Mouse (Mus musculus): ENCODE measurements at regions not wholly inside any gene's neighbourhood (a gene's known extent, or its start where the extent isn't known, plus 50 kb on each side); places are given as distances from the start of the nearest gene placed in this dataset.

DNA sequence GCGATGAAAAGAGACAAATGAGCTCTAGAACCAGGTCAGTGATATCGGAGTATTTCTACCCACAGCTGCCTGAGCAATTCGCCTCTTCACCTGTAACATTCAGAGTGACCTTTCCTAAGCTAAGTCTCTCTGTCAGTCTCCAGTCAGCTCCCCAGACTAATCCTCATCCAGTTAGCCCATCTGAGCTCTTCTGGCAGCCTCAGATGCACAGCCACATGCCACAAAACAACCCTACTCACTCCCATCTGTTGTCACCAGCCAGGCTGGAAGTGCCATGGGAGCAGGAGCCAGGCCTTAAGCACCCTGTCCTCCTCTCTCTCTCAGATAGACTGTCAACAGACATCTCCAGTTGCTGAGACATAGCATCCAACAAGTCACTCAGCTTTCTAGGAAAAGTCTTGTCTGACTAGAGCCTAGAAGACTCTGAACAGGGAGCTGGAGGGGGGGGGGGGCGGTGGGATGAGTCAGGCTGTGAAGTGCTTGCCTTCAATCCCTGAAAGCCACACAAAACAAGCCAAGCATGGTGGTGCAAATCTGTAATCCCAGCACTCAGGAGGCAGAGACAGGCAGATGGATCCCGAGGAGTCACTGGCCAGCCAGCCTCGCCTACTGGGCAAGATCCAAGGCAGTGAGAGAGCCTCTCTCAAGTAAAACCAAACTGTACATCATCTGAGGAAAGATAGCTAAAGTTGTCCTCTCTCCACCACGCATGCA, 225.6 kb downstream of the Mycn start:
- DNase-seq (ENCODE audit: low spot score) (peak; percentile 45), ATAC-seq (peak; percentile 75)
- WGBS, result 58% methylated on average over 7 of the region's 7 CpGs
- Histone ChIP-seq H3K36me3 (ENCODE audit: insufficient read depth, low read length) (no peaks in the 10 kb centered on the region), H3K27ac (0 out of 2 replicates have a peak overlapping the region, but pooled peaks have one; percentile 34), H3K9ac (replicated peaks; ENCODE audit: low read length) (no peak overlapping the region), H3K4me3 (ENCODE audit: low read length) (no peak overlapping the region), H3K9me3 (ENCODE audit: low read length) (no peaks in the 10 kb centered on the region), H3K4me1 (ENCODE audit: insufficient read depth, low read length) (peaks cover 6% of the 10 kb centered on the region), H3K4me2 (ENCODE audit: low read depth, low read length) (no peak overlapping the region), H3K27me3 (ENCODE audit: insufficient read depth, low read length) (no peaks in the 10 kb centered on the region)
- no peak for TF ChIP-seq CTCF (IDR thresholded peaks at IDR 0.05; ENCODE audit: low read depth)

GRCm38 (mm10) chr12:12715528-12715927, 226.2 kb downstream of the Mycn start:
- no peak overlapping the region for H3K4me3 ChIP-seq (ENCODE audit: low read length)
- ATAC-seq (no peak), DNase-seq (ENCODE audit: low spot score) (no peak)
- H3K4me1 ChIP-seq (ENCODE audit: insufficient read depth, low read length), result peaks cover 6% of the 10 kb centered on the region
- no peaks in the 10 kb centered on the region for H3K9me3 ChIP-seq (ENCODE audit: low read length)
- no peak for TF ChIP-seq CTCF (IDR thresholded peaks at IDR 0.05; ENCODE audit: low read depth)
- no peak overlapping the region for H3K9ac ChIP-seq (replicated peaks; ENCODE audit: low read length)
- no peaks in the 10 kb centered on the region for H3K27me3 ChIP-seq (ENCODE audit: insufficient read depth, low read length)
- WGBS, result 53% methylated on average over 4 of the region's 4 CpGs
- no peaks in the 10 kb centered on the region for H3K36me3 ChIP-seq (ENCODE audit: insufficient read depth, low read length)
- H3K27ac ChIP-seq, result 0 out of 2 replicates have a peak overlapping the region, but pooled peaks have one; percentile 34
- H3K4me2 ChIP-seq (ENCODE audit: low read depth, low read length), result no peak overlapping the region

- WGBS, result 26% methylated on average over 6 of the region's 6 CpGs
- H3K4me3 ChIP-seq (ENCODE audit: low read length), result no peak overlapping the region
- no peaks in the 10 kb centered on the region for H3K9me3 ChIP-seq (ENCODE audit: low read length)
- H3K4me2 ChIP-seq (ENCODE audit: low read depth, low read length), result no peak overlapping the region
- H3K9ac ChIP-seq (replicated peaks; ENCODE audit: low read length), result no peak overlapping the region
- no peak for DNase-seq (ENCODE audit: low spot score)
- no peak overlapping the region for H3K27ac ChIP-seq
- no peaks in the 10 kb centered on the region for H3K27me3 ChIP-seq (ENCODE audit: insufficient read depth, low read length)
- H3K4me1 ChIP-seq (ENCODE audit: insufficient read depth, low read length), result peaks cover 7% of the 10 kb centered on the region; the same call in 1 of the 2 replicates
- peak; percentile 37; the same call in 1 of the 2 replicates for ATAC-seq
- no peak for TF ChIP-seq CTCF (IDR thresholded peaks at IDR 0.05; ENCODE audit: low read depth)
- H3K36me3 ChIP-seq (ENCODE audit: insufficient read depth, low read length), result no peaks in the 10 kb centered on the region
Observed at GRCm38 (mm10) chr12:12710184-12710609, 231.5 kb downstream of the Mycn start.

GRCm38 (mm10) chr12:12708954-12709523, 232.7 kb downstream of the Mycn start:
- no peak for TF ChIP-seq CTCF (IDR thresholded peaks at IDR 0.05; ENCODE audit: low read depth)
- Histone ChIP-seq H3K4me2 (ENCODE audit: low read depth, low read length) (peak overlapping the region; percentile 17; the same call in 1 of the 2 replicates), H3K4me1 (ENCODE audit: insufficient read depth, low read length) (0 out of 2 replicates have a peak, but pooled peaks cover 7% of the 10 kb centered on the region), H3K27me3 (ENCODE audit: insufficient read depth, low read length) (no peaks in the 10 kb centered on the region), H3K9me3 (ENCODE audit: low read length) (no peaks in the 10 kb centered on the region), H3K36me3 (ENCODE audit: insufficient read depth, low read length) (no peaks in the 10 kb centered on the region), H3K9ac (replicated peaks; ENCODE audit: low read length) (no peak overlapping the region), H3K27ac (no peak overlapping the region), H3K4me3 (ENCODE audit: low read length) (no peak overlapping the region)
- WGBS, result 7% methylated on average over 14 of the region's 14 CpGs
- DNase-seq (ENCODE audit: low spot score), result peak; percentile 31
- ATAC-seq, result no peak

- no peak overlapping the region for H3K4me2 ChIP-seq (ENCODE audit: low read depth, low read length)
- no peaks in the 10 kb centered on the region for H3K36me3 ChIP-seq (ENCODE audit: insufficient read depth, low read length)
- H3K27ac ChIP-seq, result no peak overlapping the region
- ATAC-seq (peak; percentile 15; the same call in 1 of the 2 replicates), DNase-seq (ENCODE audit: low spot score) (peak; percentile 63)
- H3K27me3 ChIP-seq (ENCODE audit: insufficient read depth, low read length), result no peaks in the 10 kb centered on the region
- 48% methylated on average over 14 of the region's 14 CpGs for WGBS
- H3K4me1 ChIP-seq (ENCODE audit: insufficient read depth, low read length), result 0 out of 2 replicates have a peak, but pooled peaks cover 7% of the 10 kb centered on the region
- no peak overlapping the region for H3K9ac ChIP-seq (replicated peaks; ENCODE audit: low read length)
- H3K4me3 ChIP-seq (ENCODE audit: low read length), result no peak overlapping the region
- no peaks in the 10 kb centered on the region for H3K9me3 ChIP-seq (ENCODE audit: low read length)
- TF ChIP-seq CTCF (IDR thresholded peaks at IDR 0.05; ENCODE audit: low read depth), result no peak
Observed at GRCm38 (mm10) chr12:12706326-12706920, 235.3 kb downstream of the Mycn start.

DNA sequence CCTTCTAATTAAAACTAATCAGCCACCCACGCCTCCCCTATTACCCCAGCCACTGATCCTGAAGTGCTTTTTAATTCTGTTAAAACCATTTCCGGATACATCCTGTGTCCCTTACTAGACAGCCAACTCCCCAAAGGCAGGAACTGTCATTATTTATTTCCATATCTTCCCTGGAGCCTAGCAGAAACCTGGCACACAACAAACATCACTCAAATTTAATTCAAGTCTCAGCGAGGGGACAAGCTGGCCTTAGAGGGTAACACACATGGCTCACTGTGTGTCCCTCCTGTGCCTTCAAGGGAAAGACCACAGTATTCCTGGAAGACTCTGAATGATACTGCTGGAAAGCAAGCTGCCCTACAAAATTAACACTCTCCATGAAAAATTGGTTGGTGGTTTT, 240.0 kb downstream of the Mycn start:
- H3K9ac ChIP-seq (replicated peaks; ENCODE audit: low read length), result no peak overlapping the region
- no peaks in the 10 kb centered on the region for H3K9me3 ChIP-seq (ENCODE audit: low read length)
- H3K4me2 ChIP-seq (ENCODE audit: low read depth, low read length), result no peak overlapping the region
- H3K27ac ChIP-seq, result no peak overlapping the region
- H3K36me3 ChIP-seq (ENCODE audit: insufficient read depth, low read length), result no peaks in the 10 kb centered on the region
- WGBS, result 32% methylated on average over 3 of the region's 3 CpGs
- no peaks in the 10 kb centered on the region for H3K4me1 ChIP-seq (ENCODE audit: insufficient read depth, low read length)
- H3K4me3 ChIP-seq (ENCODE audit: low read length), result no peak overlapping the region
- H3K27me3 ChIP-seq (ENCODE audit: insufficient read depth, low read length), result no peaks in the 10 kb centered on the region
- ATAC-seq (peak; percentile 81), DNase-seq (ENCODE audit: low spot score) (peak; percentile 62)
- no peak for TF ChIP-seq CTCF (IDR thresholded peaks at IDR 0.05; ENCODE audit: low read depth)

Measured in hindbrain, postnatal 0 days (tissue).